Mouse (Mus musculus) embryonic facial prominence, embryonic 14.5 days (tissue): ENCODE measurements at regions not wholly inside any gene's neighbourhood (a gene's known extent, or its start where the extent isn't known, plus 50 kb on each side); places are given as distances from the start of the nearest gene placed in this dataset.
"Not testable (repeated sequence)": the region's sequence is repeated elsewhere in the genome, so short reads cannot be mapped to it uniquely, and the experiment has no call there.

Experiments
- ATAC-seq: fragments of 200-750 bp; cut with Nextera tagmentation; 2 replicates; pipeline ENCODE4 v1.8.0; 2017; ENCODE audit warnings: low read depth, moderate number of reproducible peaks, moderate TSS enrichment
- DNase-seq: peaks from one replicate; pipeline ENCODE4 v3.0.0-alpha.2; 2015; ENCODE audit warnings: low spot score
- H3K27ac ChIP-seq: fragments of 300-500 bp; sonication (generic); replicated peaks from 2 replicates; pipeline ENCODE4 v1.5.1; 2014; ENCODE audit warnings: low read depth, mild to moderate bottlenecking, low read length, moderate library complexity
- H3K27me3 ChIP-seq: fragments of 300-500 bp; sonication (generic); replicated peaks from 2 replicates; pipeline ENCODE4 v1.6.1; 2014; ENCODE audit warnings: low read length; ENCODE audit not compliant: control insufficient read depth, insufficient read depth
- H3K36me3 ChIP-seq: fragments of 300-500 bp; sonication (generic); 2 replicates; pipeline ENCODE4 v1.6.1; 2014; ENCODE audit warnings: low read length, mixed read lengths; ENCODE audit not compliant: control insufficient read depth, insufficient read depth
- H3K4me1 ChIP-seq: fragments of 300-500 bp; sonication (generic); 2 replicates; pipeline ENCODE4 v1.6.1; 2014; ENCODE audit warnings: antibody characterized with exemption, low read length; ENCODE audit not compliant: control insufficient read depth, insufficient read depth
- H3K4me2 ChIP-seq: fragments of 300-500 bp; sonication (generic); 2 replicates; pipeline ENCODE4 v1.6.1; 2014; ENCODE audit warnings: low read depth, mild to moderate bottlenecking, low read length, moderate library complexity, mixed read lengths
- H3K4me3 ChIP-seq: fragments of 300-500 bp; sonication (generic); 2 replicates; pipeline ENCODE4 v1.5.1; 2014; ENCODE audit warnings: low read depth, mild to moderate bottlenecking, low read length
- H3K9ac ChIP-seq: fragments of 300-500 bp; sonication (generic); 2 replicates; pipeline ENCODE4 v1.6.1; 2014; ENCODE audit warnings: low read depth, mild to moderate bottlenecking, low read length, moderate library complexity, mixed read lengths
- H3K9me3 ChIP-seq: fragments of 300-500 bp; sonication (generic); 2 replicates; pipeline ENCODE4 v1.6.1; 2016; ENCODE audit warnings: low read length; ENCODE audit not compliant: control insufficient read depth
- WGBS: fragments of 180-500 bp; shearing (Covaris S2); extraction: QIAGEN DNeasy Blood & Tissue Kit; methylation state at CpG from one replicate; pipeline ENCODE4 v1.1.7; 2014; 5-methylcytosine and 5-hydroxymethylcytosine counted together

DNA sequence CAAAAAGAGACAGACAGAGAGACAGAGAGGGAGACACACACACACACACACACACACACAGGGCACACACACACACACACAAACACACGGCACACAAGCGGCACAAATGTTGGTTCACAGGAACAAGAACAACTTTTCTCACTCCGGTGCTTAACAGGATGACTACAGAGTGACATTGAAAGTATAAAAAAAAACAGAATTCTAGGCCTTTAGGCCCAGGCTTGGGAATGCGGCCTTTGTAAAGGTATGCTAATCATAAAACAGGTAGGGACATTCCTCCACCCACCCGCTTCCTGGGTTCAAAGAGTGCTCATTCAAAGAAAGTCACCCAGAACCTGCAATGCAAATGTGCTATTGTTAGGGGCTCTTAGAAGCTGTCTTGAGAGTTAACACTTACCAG, 1089.5 kb downstream of the Defb40 start:
- not testable (repeated sequence) for H3K27me3 ChIP-seq, H3K36me3 ChIP-seq, H3K9ac ChIP-seq, H3K27ac ChIP-seq, H3K9me3 ChIP-seq, H3K4me2 ChIP-seq, DNase-seq, H3K4me3 ChIP-seq, ATAC-seq, H3K4me1 ChIP-seq
- 61% methylated on average over 5 of the region's 5 CpGs for WGBS

- Histone ChIP-seq H3K4me2 (no peak overlapping the region), H3K36me3 (no peaks in the 10 kb centered on the region), H3K4me3 (no peak overlapping the region), H3K27me3 (no peaks in the 10 kb centered on the region), H3K4me1 (no peaks in the 10 kb centered on the region), H3K9ac (no peak overlapping the region), H3K27ac (no peak overlapping the region), H3K9me3 (no peaks in the 10 kb centered on the region)
- 79% methylated on average over 2 of the region's 2 CpGs for WGBS
- no peak for DNase-seq
- no peak for ATAC-seq
Measured at GRCm38 (mm10) chr8:17863388-17863787, 1114.7 kb downstream of the Defb40 start.
